8 mouse cellular contexts compared by ENCODE assay signal in genomic region chr6:70842991-70843390, GRCm38 (mm10). TPM values are rescaled to one million over a fixed set of nuclear protein-coding genes. Genes with fewer than 3 reads are reported as not detected.
A peak's percentile ranks its signal among the peaks of the same experiment; 100 is the strongest.
DNase-seq lines count a peak whose midpoint lies in the region; ATAC-seq and TF ChIP-seq lines count a peak whose summit lies in the region.

No protein-coding gene starts in this region.

- no peak for ATAC-seq in heart, embryonic 14.5 days (ENCODE audit: insufficient number of reproducible peaks, insufficient read depth, low FRiP score, low read depth)
- ATAC-seq in limb, embryonic 12.5 days (ENCODE audit: insufficient number of reproducible peaks, insufficient read depth, low FRiP score, low TSS enrichment, low read depth) = no peak
- no peak for ATAC-seq in neural tube, embryonic 13.5 days (ENCODE audit: low read depth)
- ATAC-seq in CD4-positive, CD25-positive, alpha-beta regulatory T cell, adult 4 months = no peak

- TF ChIP-seq POLR2A in testis, adult 2 months (IDR thresholded peaks at IDR 0.05; ENCODE audit: control insufficient read depth, low read depth, low read length) = no peak

- no peaks in the 10 kb centered on the region for H3K36me3 ChIP-seq in testis, adult 2 months (ENCODE audit: control insufficient read depth, insufficient read depth, low read length)
- H3K36me3 ChIP-seq in heart, embryonic 14.5 days (ENCODE audit: control insufficient read depth, insufficient read depth, low read length) = no peaks in the 10 kb centered on the region
- H3K36me3 ChIP-seq in limb, embryonic 12.5 days = no peaks in the 10 kb centered on the region
- H3K36me3 ChIP-seq in neural tube, embryonic 13.5 days = no peaks in the 10 kb centered on the region

- H3K4me1 ChIP-seq in testis, adult 2 months (ENCODE audit: control insufficient read depth, insufficient read depth, low read length) = peaks cover 5% of the 10 kb centered on the region
- peaks cover 8 to 29% of the 10 kb centered on the region in 2 experiments; a peak in 3 of 4 replicates for H3K4me1 ChIP-seq in heart, embryonic 14.5 days (ENCODE audit: control insufficient read depth in 2 of 2, insufficient read depth in 2 of 2, low read length in 2 of 2)
- peaks cover 30% of the 10 kb centered on the region for H3K4me1 ChIP-seq in limb, embryonic 12.5 days (replicated peaks)
- H3K4me1 ChIP-seq in neural tube, embryonic 13.5 days (replicated peaks) = peaks cover 36% of the 10 kb centered on the region

- DNase-seq in testis, postnatal 10 days (ENCODE audit: low spot score) = no peak
- DNase-seq in layer of hippocampus, adult 18-20 months (ENCODE audit: low spot score in 2 of 2) = no peak
- DNase-seq in yolk sac, embryonic 10.5 days (ENCODE audit: low spot score) = no peak

- TF ChIP-seq CTCF in testis, adult 2 months (IDR thresholded peaks at IDR 0.05; ENCODE audit: control insufficient read depth, insufficient read depth, insufficient replicate concordance, low read depth, low read length) = no peak

- peak overlapping the region; percentile 74; the same call in 1 of the 2 replicates for H3K9ac ChIP-seq in heart, embryonic 14.5 days (ENCODE audit: low read length)
- H3K9ac ChIP-seq in limb, embryonic 12.5 days (replicated peaks) = no peak overlapping the region
- H3K9ac ChIP-seq in neural tube, embryonic 13.5 days = peak overlapping the region; percentile 67; the same call in 1 of the 2 replicates

- H3K9me3 ChIP-seq in heart, embryonic 14.5 days (ENCODE audit: control insufficient read depth, low read length) = no peaks in the 10 kb centered on the region
- no peaks in the 10 kb centered on the region for H3K9me3 ChIP-seq in limb, embryonic 12.5 days
- H3K9me3 ChIP-seq in neural tube, embryonic 13.5 days = no peaks in the 10 kb centered on the region

- H3K4me2 ChIP-seq in heart, embryonic 14.5 days (ENCODE audit: low read length) = peak overlapping the region; percentile 76
- peak overlapping the region; percentile 60 for H3K4me2 ChIP-seq in limb, embryonic 12.5 days
- peak overlapping the region; percentile 69 for H3K4me2 ChIP-seq in neural tube, embryonic 13.5 days

- WGBS in heart, embryonic 14.5 days = 60% methylated on average over 5 of the region's 5 CpGs
- WGBS in limb, embryonic 12.5 days = 72% methylated on average over 5 of the region's 5 CpGs
- 55% methylated on average over 5 of the region's 5 CpGs for WGBS in neural tube, embryonic 13.5 days

- no peak overlapping the region for H3K4me3 ChIP-seq in testis, adult 2 months (ENCODE audit: control insufficient read depth, low read depth, low read length)
- H3K4me3 ChIP-seq in heart, embryonic 14.5 days (ENCODE audit: control insufficient read depth in 1 of 2, insufficient read depth in 1 of 2, low read depth in 1 of 2, low read length in 2 of 2) = no peak overlapping the region; a peak in 1 of 4 replicates
- H3K4me3 ChIP-seq in limb, embryonic 12.5 days (replicated peaks) = 0 out of 2 replicates have a peak overlapping the region, but pooled peaks have one; percentile 1
- H3K4me3 ChIP-seq in neural tube, embryonic 13.5 days = peak overlapping the region; percentile 41; the same call in 1 of the 2 replicates

- H3K27me3 ChIP-seq in testis, adult 2 months (ENCODE audit: control insufficient read depth, insufficient read depth, low read length) = no peaks in the 10 kb centered on the region
- no peaks in the 10 kb centered on the region for H3K27me3 ChIP-seq in heart, embryonic 14.5 days (ENCODE audit: control insufficient read depth, insufficient read depth, low read length)
- H3K27me3 ChIP-seq in limb, embryonic 12.5 days = no peaks in the 10 kb centered on the region
- no peaks in the 10 kb centered on the region for H3K27me3 ChIP-seq in neural tube, embryonic 13.5 days

- peak overlapping the region; percentile 71 for H3K27ac ChIP-seq in testis, adult 2 months (ENCODE audit: control insufficient read depth, insufficient read depth, low read depth, low read length)
- peak overlapping the region; percentile 79 to 86; a peak in 3 of 4 replicates for H3K27ac ChIP-seq in heart, embryonic 14.5 days (replicated peaks in 1 of 2; ENCODE audit: control insufficient read depth in 1 of 2, insufficient read depth in 1 of 2, low read depth in 2 of 2, low read length in 2 of 2)
- no peak overlapping the region for H3K27ac ChIP-seq in limb, embryonic 12.5 days
- H3K27ac ChIP-seq in neural tube, embryonic 13.5 days (replicated peaks) = peak overlapping the region; percentile 83; the same call in 1 of the 2 replicates

RNA-seq across cellular contexts. Expression of gene Eif2ak3, which starts 1.3 kb away (rescaled TPM):
- 1.8 and 2.1 TPM in 2 replicates for polyA plus RNA-seq in testis, adult 2 months (2012; rRNA removed)
- 5.0 and 5.3 TPM in 2 replicates for polyA plus RNA-seq in heart, embryonic 14.5 days (2014; fragmentation: Nextera tagmentation; extraction: Ambion mirVana)
- 13.0 and 13.6 TPM in 2 replicates for polyA plus RNA-seq in limb, embryonic 12.5 days (2016; fragmentation: Nextera tagmentation; extraction: Ambion mirVana)
- polyA plus RNA-seq in neural tube, embryonic 13.5 days (2015; fragmentation: Nextera tagmentation; extraction: Ambion mirVana) = 14.9 and 17.3 TPM in 2 replicates
- 10 to 100 TPM; 21.9 to 22.2 TPM for total RNA-seq in layer of hippocampus, adult 18-20 months (2021)
- 1 to 10 TPM; 2.2 to 3.6 TPM for polyA plus RNA-seq in CD4-positive, CD25-positive, alpha-beta regulatory T cell, adult 4 months (2017; shearing (Covaris generic))

RNA-seq across cellular contexts. Expression of gene Rpia, which starts 51.0 kb away (rescaled TPM):
- polyA plus RNA-seq in testis, adult 2 months (2012; rRNA removed) = 9.0 and 10.0 TPM in 2 replicates
- 1.4 and 1.5 TPM in 2 replicates for polyA plus RNA-seq in heart, embryonic 14.5 days (2014; fragmentation: Nextera tagmentation; extraction: Ambion mirVana)
- polyA plus RNA-seq in limb, embryonic 12.5 days (2016; fragmentation: Nextera tagmentation; extraction: Ambion mirVana) = 3.5 TPM in 2 replicates
- 3.2 and 3.6 TPM in 2 replicates for polyA plus RNA-seq in neural tube, embryonic 13.5 days (2015; fragmentation: Nextera tagmentation; extraction: Ambion mirVana)
- total RNA-seq in layer of hippocampus, adult 18-20 months (2021) = 10 to 100 TPM; 12.9 to 13.4 TPM
- polyA plus RNA-seq in CD4-positive, CD25-positive, alpha-beta regulatory T cell, adult 4 months (2017; shearing (Covaris generic)) = 1 to 10 TPM; 6.1 to 8.2 TPM

Comparison
In these comparisons a context has a peak if more than half of its experiments do, and no peak if none do; other contexts are left out.
1. H3K4me3 ChIP-seq: peak in limb, embryonic 12.5 days (single experiment) and neural tube, embryonic 13.5 days (single experiment); none in testis, adult 2 months (single experiment) and heart, embryonic 14.5 days (0 of 2).
2. Peak in every context shown above with its lines, with median percentiles within 50 percentile points of each other: H3K4me2 ChIP-seq.